Mouse (Mus musculus): ENCODE data around the gene Pdzrn3. TPM values are rescaled to one million over a fixed set of nuclear protein-coding genes. Genes with fewer than 3 reads are reported as not detected.

Pdzrn3 gene
- total and polyA plus RNA-seq, 3 experiments = 0.08 TPM; not detected in 2

DNA sequence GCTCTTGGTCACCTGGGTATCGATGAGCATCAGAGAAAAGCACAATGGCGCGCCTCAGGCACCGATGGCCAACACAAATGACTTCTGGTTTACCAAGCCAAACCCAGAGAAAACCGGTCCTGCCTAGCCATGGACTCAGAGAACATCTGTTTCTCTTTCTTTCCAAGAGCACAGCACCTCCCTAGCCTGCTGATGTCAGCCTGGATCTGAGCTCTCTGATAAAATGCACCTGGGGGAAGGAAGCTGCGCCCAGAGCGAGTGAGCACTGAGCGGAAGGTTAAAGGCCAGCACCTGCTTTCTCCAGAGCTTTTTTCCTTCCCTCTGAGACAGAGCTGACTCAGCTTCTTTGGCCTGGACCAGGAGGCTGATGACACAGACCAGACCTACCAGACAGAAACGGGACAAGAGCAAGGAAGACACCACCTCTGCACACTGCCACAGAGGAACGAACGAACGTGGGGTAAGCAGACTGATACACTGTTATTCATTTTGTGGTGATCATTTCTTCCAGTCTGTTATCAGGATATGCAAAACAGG is 84.6 kb downstream of the Pdzrn3 start:
- H3K27ac ChIP-seq (ENCODE audit: control insufficient read depth, low read depth, low read length) = peak overlapping the region; percentile 56
- no peaks in the 10 kb centered on the region; the same call in 1 of the 2 replicates for H3K79me2 ChIP-seq (ENCODE audit: control insufficient read depth, insufficient read depth, low read length, poor library complexity)
- H3K4me1 ChIP-seq (ENCODE audit: control insufficient read depth in 1 of 2, insufficient read depth in 2 of 2, low read length in 2 of 2) = peaks cover 28 to 68% of the 10 kb centered on the region in 2 experiments
- no peaks in the 10 kb centered on the region for H3K9me3 ChIP-seq (replicated peaks; ENCODE audit: insufficient read depth, low read length)
- peak overlapping the region; percentile 28; the same call in 1 of the 2 replicates for H3K9ac ChIP-seq (ENCODE audit: control insufficient read depth, low read depth, low read length, poor library complexity, severe bottlenecking)
- H3K36me3 ChIP-seq (ENCODE audit: control insufficient read depth in 1 of 2, insufficient read depth in 2 of 2, low read length in 2 of 2) = peaks cover 0 to 68% of the 10 kb centered on the region in 2 experiments; a peak in 2 of 4 replicates
- no peak for TF ChIP-seq POLR2AphosphoS5 (IDR thresholded peaks at IDR 0.05; ENCODE audit: borderline replicate concordance, low read depth, low read length)
- no peak for TF ChIP-seq GABPA (IDR thresholded peaks at IDR 0.05; ENCODE audit: low read depth, low read length)
- peak; percentile 79; the same call in 1 of the 2 replicates for TF ChIP-seq MAFK (IDR thresholded peaks at IDR 0.05; ENCODE audit: borderline replicate concordance, low read depth, low read length)
- TF ChIP-seq TAL1 (IDR thresholded peaks at IDR 0.05; ENCODE audit: low read length) = no peak; the same call in 1 of the 2 replicates
- no peak for TF ChIP-seq POLR2AphosphoS2 (IDR thresholded peaks at IDR 0.05; ENCODE audit: low read length)
- no peak for TF ChIP-seq MYB (IDR thresholded peaks at IDR 0.05; ENCODE audit: low read depth, low read length)
- no peak for TF ChIP-seq HCFC1 (IDR thresholded peaks at IDR 0.05; ENCODE audit: low read depth, low read length)
- no peak for TF ChIP-seq NELFE (IDR thresholded peaks at IDR 0.05; ENCODE audit: low read depth, low read length)
- no peak for TF ChIP-seq ZMIZ1 (IDR thresholded peaks at IDR 0.05; ENCODE audit: low read depth, low read length)
- no peak for TF ChIP-seq KAT2A (conservative IDR thresholded peaks at IDR 0.05; ENCODE audit: low read depth, low read length)
- TF ChIP-seq SMC3 (IDR thresholded peaks at IDR 0.05; ENCODE audit: low read depth, low read length) = no peak
- no peak for TF ChIP-seq USF1 (IDR thresholded peaks at IDR 0.05; ENCODE audit: low read depth, low read length)
- TF ChIP-seq ZKSCAN1 (IDR thresholded peaks at IDR 0.05; ENCODE audit: low read depth, low read length) = no peak
- TF ChIP-seq RCOR1 (IDR thresholded peaks at IDR 0.05; ENCODE audit: low read depth, low read length) = no peak
- no peak for TF ChIP-seq MEF2A (IDR thresholded peaks at IDR 0.05; ENCODE audit: extremely low read depth, insufficient replicate concordance, low read depth, low read length, poor library complexity, severe bottlenecking)
- 0 out of 2 replicates have a peak, but pooled peaks have one; percentile 4 for TF ChIP-seq GATA1 (IDR thresholded peaks at IDR 0.05; ENCODE audit: low read depth, low read length)
- no peak for TF ChIP-seq POLR2A (IDR thresholded peaks at IDR 0.05; ENCODE audit: control insufficient read depth in 1 of 2, insufficient read depth in 1 of 2, low read depth in 1 of 2, low read length in 2 of 2, poor library complexity in 1 of 2)
- TF ChIP-seq ZNF384 (IDR thresholded peaks at IDR 0.05; ENCODE audit: low read depth, low read length) = no peak
- TF ChIP-seq JUND (IDR thresholded peaks at IDR 0.05; ENCODE audit: low read depth, low read length) = no peak
- TF ChIP-seq MYC (IDR thresholded peaks at IDR 0.05; ENCODE audit: low read depth, low read length) = no peak
- no peak for TF ChIP-seq E2F4 (IDR thresholded peaks at IDR 0.05; ENCODE audit: borderline replicate concordance, low read depth, low read length)
- no peak for TF ChIP-seq BHLHE40 (IDR thresholded peaks at IDR 0.05; ENCODE audit: borderline replicate concordance, low read depth, low read length)
- no peak for TF ChIP-seq SIN3A (IDR thresholded peaks at IDR 0.05; ENCODE audit: low read length)
- TF ChIP-seq ELF1 (IDR thresholded peaks at IDR 0.05; ENCODE audit: low read depth, low read length) = no peak
- TF ChIP-seq USF2 (IDR thresholded peaks at IDR 0.05; ENCODE audit: borderline replicate concordance in 1 of 2, insufficient read depth in 1 of 2, low read depth in 1 of 2, low read length in 2 of 2) = no peak
- no peak for TF ChIP-seq RAD21 (IDR thresholded peaks at IDR 0.05; ENCODE audit: low read depth, low read length)
- peak; percentile 66 for TF ChIP-seq TCF12 (IDR thresholded peaks at IDR 0.05; ENCODE audit: low read depth, low read length)
- TF ChIP-seq TBP (IDR thresholded peaks at IDR 0.05; ENCODE audit: low read depth, low read length) = no peak
- TF ChIP-seq ETS1 (IDR thresholded peaks at IDR 0.05; ENCODE audit: low read depth, low read length) = peak; percentile 70; the same call in 1 of the 2 replicates
- no peak for TF ChIP-seq MXI1 (IDR thresholded peaks at IDR 0.05; ENCODE audit: low read depth, low read length)
- TF ChIP-seq MAX (IDR thresholded peaks at IDR 0.05; ENCODE audit: low read length) = no peak
- TF ChIP-seq EP300 (IDR thresholded peaks at IDR 0.05; ENCODE audit: low read depth in 1 of 2, low read length in 2 of 2) = no peak
- TF ChIP-seq ZC3H11A (IDR thresholded peaks at IDR 0.05; ENCODE audit: low read depth, low read length) = no peak
- no peak for TF ChIP-seq CHD1 (IDR thresholded peaks at IDR 0.05; ENCODE audit: low read depth, low read length)
- DNase-seq (ENCODE audit: low read depth, low spot score) = no peak
- no peak overlapping the region; a peak in 1 of 4 replicates for H3K4me3 ChIP-seq (ENCODE audit: control insufficient read depth in 1 of 2, insufficient read depth in 1 of 2, low read depth in 2 of 2, low read length in 2 of 2)
- H3K27me3 ChIP-seq (ENCODE audit: control insufficient read depth in 1 of 2, insufficient read depth in 2 of 2, low read length in 2 of 2) = no peaks in the 10 kb centered on the region
